Mouse (Mus musculus): ENCODE measurements around the gene 1700092M07Rik. TPM values are rescaled to one million over a fixed set of nuclear protein-coding genes. Genes with fewer than 3 reads are reported as not detected.

1700092M07Rik gene
- total RNA-seq, 1 experiment = 8.9 TPM

GRCm38 (mm10) chr19:8713997-8714652, 26.4 kb upstream of the 1700092M07Rik start:
- peak overlapping the region; percentile 92 to 98 for H3K4me3 ChIP-seq (ENCODE audit: insufficient read depth in 1 of 2, low read depth in 1 of 2, low read length in 2 of 2, poor library complexity in 1 of 2, severe bottlenecking in 1 of 2)
- in situ Hi-C loops (cut with MboI; ENCODE audit: low sequenced_read_pairs in 2 of 2, unreplicated experiment in 2 of 2) = no loop called here
- H3K27ac ChIP-seq (ENCODE audit: insufficient read depth, low read depth, low read length, poor library complexity, severe bottlenecking) = peak overlapping the region; percentile 95
- H3K9ac ChIP-seq (ENCODE audit: insufficient read depth, low read depth, low read length, poor library complexity, severe bottlenecking) = peak overlapping the region; percentile 95
- no peaks in the 10 kb centered on the region for H3K9me3 ChIP-seq (ENCODE audit: control insufficient read depth, insufficient read depth, low read depth, low read length)
- DNase-seq (ENCODE audit: low read depth, low spot score) = no peak
- peaks cover 32% of the 10 kb centered on the region for H3K36me3 ChIP-seq (ENCODE audit: control insufficient read depth, insufficient read depth, low read length, poor library complexity, severe bottlenecking)
- H3K4me1 ChIP-seq (ENCODE audit: control insufficient read depth in 2 of 2, insufficient read depth in 2 of 2, low read length in 2 of 2, poor library complexity in 1 of 2) = peaks cover 7 to 8% of the 10 kb centered on the region in 2 experiments; a peak in 2 of 4 replicates
- TF ChIP-seq CHD2 (IDR thresholded peaks at IDR 0.05; ENCODE audit: low read depth, low read length) = no peak
- TF ChIP-seq HCFC1 (IDR thresholded peaks at IDR 0.05; ENCODE audit: borderline replicate concordance, insufficient read depth, low read length) = no peak
- TF ChIP-seq ZC3H11A (IDR thresholded peaks at IDR 0.05; ENCODE audit: borderline replicate concordance, low read depth, low read length) = no peak
- no peak for TF ChIP-seq ZNF384 (IDR thresholded peaks at IDR 0.05; ENCODE audit: low read depth, low read length)
- no peak for TF ChIP-seq MAFK (IDR thresholded peaks at IDR 0.05; ENCODE audit: insufficient read depth, low read depth, low read length)

DNA sequence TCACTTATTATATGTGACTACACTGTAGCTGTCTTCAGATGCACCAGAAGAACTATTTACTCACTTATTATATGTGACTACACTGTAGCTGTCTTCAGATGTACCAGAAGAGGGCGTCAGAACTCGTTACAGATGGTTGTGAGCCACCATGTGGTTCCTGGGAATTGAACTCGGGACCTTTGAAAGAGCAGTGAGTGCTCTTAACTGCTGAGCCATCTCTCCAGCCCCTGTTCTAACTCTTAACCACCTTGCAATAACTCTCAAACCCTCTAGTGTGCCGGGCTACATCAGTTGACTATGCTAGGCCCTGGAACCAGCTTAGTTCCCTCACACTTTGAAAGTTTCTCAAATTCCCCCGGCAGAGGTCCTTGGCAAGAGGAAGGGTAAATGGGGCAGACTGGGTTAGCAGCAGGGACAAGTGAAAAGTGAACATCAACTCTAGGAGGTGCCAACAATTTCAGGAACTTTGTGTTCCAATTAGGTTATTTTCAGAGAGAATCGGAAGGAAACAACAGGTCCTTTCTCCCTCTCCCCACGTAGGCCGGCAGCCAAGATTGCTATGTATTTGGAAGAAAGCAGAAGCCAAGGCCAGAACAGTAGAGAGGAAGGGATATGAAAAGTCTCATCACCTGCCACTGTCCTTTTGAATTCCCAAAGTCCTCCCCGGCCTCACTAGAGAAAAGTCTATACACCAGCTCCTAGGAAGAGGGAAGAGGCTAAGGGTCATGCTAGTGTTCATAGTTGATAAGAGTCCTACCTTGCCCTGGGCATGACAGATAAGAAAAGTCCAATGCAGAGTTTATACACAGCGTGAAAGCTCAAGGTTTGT, 25.7 kb upstream of the 1700092M07Rik start:
- in situ Hi-C loops (cut with MboI; ENCODE audit: low sequenced_read_pairs in 2 of 2, unreplicated experiment in 2 of 2) = no loop called here
- DNase-seq (ENCODE audit: low read depth, low spot score) = no peak
- Histone ChIP-seq H3K36me3 (ENCODE audit: control insufficient read depth, insufficient read depth, low read length, poor library complexity, severe bottlenecking) (peaks cover 24% of the 10 kb centered on the region), H3K27ac (ENCODE audit: insufficient read depth, low read depth, low read length, poor library complexity, severe bottlenecking) (peak overlapping the region; percentile 25; the same call in 1 of the 2 replicates), H3K4me1 (ENCODE audit: control insufficient read depth in 2 of 2, insufficient read depth in 2 of 2, low read length in 2 of 2, poor library complexity in 1 of 2) (peaks cover 7 to 8% of the 10 kb centered on the region in 2 experiments; a peak in 2 of 4 replicates), H3K9me3 (ENCODE audit: control insufficient read depth, insufficient read depth, low read depth, low read length) (no peaks in the 10 kb centered on the region), H3K4me3 (ENCODE audit: insufficient read depth in 1 of 2, low read depth in 1 of 2, low read length in 2 of 2, poor library complexity in 1 of 2, severe bottlenecking in 1 of 2) (peak overlapping the region in 1 of 2 experiments; percentile 46; a peak in 2 of 4 replicates), H3K9ac (ENCODE audit: insufficient read depth, low read depth, low read length, poor library complexity, severe bottlenecking) (peak overlapping the region; percentile 61; the same call in 1 of the 2 replicates)
- TF ChIP-seq ZC3H11A (IDR thresholded peaks at IDR 0.05; ENCODE audit: borderline replicate concordance, low read depth, low read length) (no peak), CHD2 (IDR thresholded peaks at IDR 0.05; ENCODE audit: low read depth, low read length) (no peak), MAFK (IDR thresholded peaks at IDR 0.05; ENCODE audit: insufficient read depth, low read depth, low read length) (no peak), HCFC1 (IDR thresholded peaks at IDR 0.05; ENCODE audit: borderline replicate concordance, insufficient read depth, low read length) (no peak), ZNF384 (IDR thresholded peaks at IDR 0.05; ENCODE audit: low read depth, low read length) (no peak)

- Histone ChIP-seq H3K4me3 (ENCODE audit: insufficient read depth in 1 of 2, low read depth in 1 of 2, low read length in 2 of 2, poor library complexity in 1 of 2, severe bottlenecking in 1 of 2) (peak overlapping the region in 1 of 2 experiments; percentile 49; a peak in 2 of 4 replicates), H3K36me3 (ENCODE audit: control insufficient read depth, insufficient read depth, low read length, poor library complexity, severe bottlenecking) (peaks cover 12% of the 10 kb centered on the region), H3K4me1 (ENCODE audit: control insufficient read depth in 2 of 2, insufficient read depth in 2 of 2, low read length in 2 of 2, poor library complexity in 1 of 2) (peaks cover 2 to 11% of the 10 kb centered on the region in 2 experiments; a peak in 2 of 4 replicates), H3K9ac (ENCODE audit: insufficient read depth, low read depth, low read length, poor library complexity, severe bottlenecking) (peak overlapping the region; percentile 65; the same call in 1 of the 2 replicates), H3K9me3 (ENCODE audit: control insufficient read depth, insufficient read depth, low read depth, low read length) (no peaks in the 10 kb centered on the region), H3K27ac (ENCODE audit: insufficient read depth, low read depth, low read length, poor library complexity, severe bottlenecking) (peak overlapping the region; percentile 81)
- in situ Hi-C loops (cut with MboI; ENCODE audit: low sequenced_read_pairs in 2 of 2, unreplicated experiment in 2 of 2) = no loop called here
- no peak for DNase-seq (ENCODE audit: low read depth, low spot score)
- TF ChIP-seq HCFC1 (IDR thresholded peaks at IDR 0.05; ENCODE audit: borderline replicate concordance, insufficient read depth, low read length) = no peak
- TF ChIP-seq MAFK (IDR thresholded peaks at IDR 0.05; ENCODE audit: insufficient read depth, low read depth, low read length) = no peak
- TF ChIP-seq ZNF384 (IDR thresholded peaks at IDR 0.05; ENCODE audit: low read depth, low read length) = no peak
- no peak for TF ChIP-seq ZC3H11A (IDR thresholded peaks at IDR 0.05; ENCODE audit: borderline replicate concordance, low read depth, low read length)
- TF ChIP-seq CHD2 (IDR thresholded peaks at IDR 0.05; ENCODE audit: low read depth, low read length) = no peak
These were observed 24.4 kb upstream of the 1700092M07Rik start for GRCm38 (mm10) chr19:8715868-8716766.
